Mouse (Mus musculus): ENCODE results near the gene Abl1. TPM values are rescaled to one million over a fixed set of nuclear protein-coding genes. Genes with fewer than 3 reads are reported as not detected.

The Abl1 gene
- polyA plus RNA-seq, 1 experiment from 2014 or later = 38.2 TPM

- Histone ChIP-seq H3K9ac (0 out of 2 replicates have a peak overlapping the region, but pooled peaks have one; percentile 29), H3K9me3 (no peaks in the 10 kb centered on the region), H3K27me3 (replicated peaks) (no peaks in the 10 kb centered on the region), H3K4me3 (no peak overlapping the region), H3K4me1 (peaks cover 50% of the 10 kb centered on the region), H3K36me3 (no peaks in the 10 kb centered on the region), H3K27ac (no peak overlapping the region), H3K4me2 (replicated peaks) (peak overlapping the region; percentile 20)
- ATAC-seq (ENCODE audit: low FRiP score, low read depth) = no peak
- 41% methylated on average over 7 of the region's 7 CpGs for WGBS
Observed at GRCm38 (mm10) chr2:31770781-31771441, 82.7 kb downstream of the Abl1 start.

GRCm38 (mm10) chr2:31776479-31776878 is 88.3 kb downstream of the Abl1 start:
- 97% methylated on average over 3 of the region's 3 CpGs for WGBS
- Histone ChIP-seq H3K4me2 (replicated peaks) (no peak overlapping the region), H3K36me3 (peaks cover 33% of the 10 kb centered on the region), H3K9me3 (no peaks in the 10 kb centered on the region), H3K4me1 (peaks cover 5% of the 10 kb centered on the region), H3K27me3 (replicated peaks) (no peaks in the 10 kb centered on the region), H3K27ac (no peak overlapping the region), H3K9ac (no peak overlapping the region), H3K4me3 (no peak overlapping the region)
- ATAC-seq (ENCODE audit: low FRiP score, low read depth) = no peak

GRCm38 (mm10) chr2:31779258-31779657 is 91.1 kb downstream of the Abl1 start:
- peaks cover 3% of the 10 kb centered on the region; the same call in 1 of the 2 replicates for H3K4me1 ChIP-seq
- no peak overlapping the region for H3K27ac ChIP-seq
- 92% methylated on average over 2 of the region's 2 CpGs for WGBS
- H3K9ac ChIP-seq = no peak overlapping the region
- no peak overlapping the region for H3K4me2 ChIP-seq (replicated peaks)
- no peaks in the 10 kb centered on the region for H3K27me3 ChIP-seq (replicated peaks)
- peaks cover 49% of the 10 kb centered on the region for H3K36me3 ChIP-seq
- H3K9me3 ChIP-seq = no peaks in the 10 kb centered on the region
- H3K4me3 ChIP-seq = no peak overlapping the region
- no peak for ATAC-seq (ENCODE audit: low FRiP score, low read depth)

GRCm38 (mm10) chr2:31782958-31783602 is 94.9 kb downstream of the Abl1 start:
- Histone ChIP-seq H3K27me3 (replicated peaks) (no peaks in the 10 kb centered on the region), H3K36me3 (peaks cover 76% of the 10 kb centered on the region), H3K4me2 (replicated peaks) (no peak overlapping the region), H3K4me1 (peaks cover 3% of the 10 kb centered on the region; the same call in 1 of the 2 replicates), H3K4me3 (no peak overlapping the region), H3K9me3 (no peaks in the 10 kb centered on the region), H3K9ac (no peak overlapping the region), H3K27ac (no peak overlapping the region)
- 69% methylated on average over 8 of the region's 8 CpGs for WGBS
- ATAC-seq (ENCODE audit: low FRiP score, low read depth) = no peak

- H3K27me3 ChIP-seq (replicated peaks) = no peaks in the 10 kb centered on the region
- no peak overlapping the region for H3K9ac ChIP-seq
- no peak overlapping the region for H3K27ac ChIP-seq
- 52% methylated on average over 9 of the region's 9 CpGs for WGBS
- H3K9me3 ChIP-seq = no peaks in the 10 kb centered on the region
- no peak overlapping the region for H3K4me3 ChIP-seq
- peaks cover 69% of the 10 kb centered on the region for H3K36me3 ChIP-seq
- no peak overlapping the region for H3K4me2 ChIP-seq (replicated peaks)
- no peak for ATAC-seq (ENCODE audit: low FRiP score, low read depth)
- H3K4me1 ChIP-seq = peaks cover 3% of the 10 kb centered on the region; the same call in 1 of the 2 replicates
Observed at GRCm38 (mm10) chr2:31785074-31785473, 96.9 kb downstream of the Abl1 start.

- Histone ChIP-seq H3K9me3 (no peaks in the 10 kb centered on the region), H3K27me3 (replicated peaks) (no peaks in the 10 kb centered on the region), H3K4me3 (no peak overlapping the region), H3K4me1 (no peaks in the 10 kb centered on the region), H3K36me3 (peaks cover 72% of the 10 kb centered on the region), H3K9ac (no peak overlapping the region), H3K4me2 (replicated peaks) (no peak overlapping the region), H3K27ac (no peak overlapping the region)
- WGBS = 22% methylated on average over 7 of the region's 7 CpGs
- ATAC-seq (ENCODE audit: low FRiP score, low read depth) = no peak
Observed at GRCm38 (mm10) chr2:31787029-31787428, 98.9 kb downstream of the Abl1 start.

GRCm38 (mm10) chr2:31788227-31788626 is 100.1 kb downstream of the Abl1 start:
- Histone ChIP-seq H3K4me2 (replicated peaks) (no peak overlapping the region), H3K27ac (no peak overlapping the region), H3K9ac (no peak overlapping the region), H3K9me3 (no peaks in the 10 kb centered on the region), H3K27me3 (replicated peaks) (no peaks in the 10 kb centered on the region), H3K4me1 (no peaks in the 10 kb centered on the region), H3K36me3 (peaks cover 77% of the 10 kb centered on the region), H3K4me3 (no peak overlapping the region)
- WGBS = 86% methylated on average over 3 of the region's 3 CpGs
- ATAC-seq (ENCODE audit: low FRiP score, low read depth) = no peak

- WGBS = 98% methylated on average over 2 of the region's 2 CpGs
- peaks cover 80% of the 10 kb centered on the region for H3K36me3 ChIP-seq
- ATAC-seq (ENCODE audit: low FRiP score, low read depth) = no peak
- no peaks in the 10 kb centered on the region for H3K9me3 ChIP-seq
- H3K4me2 ChIP-seq (replicated peaks) = no peak overlapping the region
- H3K27me3 ChIP-seq (replicated peaks) = no peaks in the 10 kb centered on the region
- H3K4me1 ChIP-seq = no peaks in the 10 kb centered on the region
- no peak overlapping the region for H3K9ac ChIP-seq
- H3K27ac ChIP-seq = no peak overlapping the region
- H3K4me3 ChIP-seq = no peak overlapping the region
Observed at GRCm38 (mm10) chr2:31789215-31789614, 101.0 kb downstream of the Abl1 start.

- Histone ChIP-seq H3K4me2 (replicated peaks) (no peak overlapping the region), H3K9me3 (no peaks in the 10 kb centered on the region), H3K27me3 (replicated peaks) (no peaks in the 10 kb centered on the region), H3K9ac (no peak overlapping the region), H3K36me3 (peaks cover 81% of the 10 kb centered on the region), H3K4me1 (no peaks in the 10 kb centered on the region), H3K27ac (no peak overlapping the region), H3K4me3 (no peak overlapping the region)
- no peak for ATAC-seq (ENCODE audit: low FRiP score, low read depth)
- 91% methylated on average over 13 of the region's 13 CpGs for WGBS
Observed at GRCm38 (mm10) chr2:31790728-31791251, 102.6 kb downstream of the Abl1 start.

GRCm38 (mm10) chr2:31791260-31791659 is 103.1 kb downstream of the Abl1 start:
- no peak for ATAC-seq (ENCODE audit: low FRiP score, low read depth)
- Histone ChIP-seq H3K9ac (no peak overlapping the region), H3K4me2 (replicated peaks) (no peak overlapping the region), H3K9me3 (no peaks in the 10 kb centered on the region), H3K36me3 (peaks cover 81% of the 10 kb centered on the region), H3K27ac (no peak overlapping the region), H3K4me3 (no peak overlapping the region), H3K27me3 (replicated peaks) (no peaks in the 10 kb centered on the region), H3K4me1 (no peaks in the 10 kb centered on the region)
- 93% methylated on average over 8 of the region's 8 CpGs for WGBS

GRCm38 (mm10) chr2:31792611-31793010 is 104.4 kb downstream of the Abl1 start:
- H3K4me3 ChIP-seq = no peak overlapping the region
- H3K9ac ChIP-seq = no peak overlapping the region
- no peak overlapping the region for H3K4me2 ChIP-seq (replicated peaks)
- no peak overlapping the region for H3K27ac ChIP-seq
- no peaks in the 10 kb centered on the region for H3K4me1 ChIP-seq
- H3K36me3 ChIP-seq = peaks cover 87% of the 10 kb centered on the region
- ATAC-seq (ENCODE audit: low FRiP score, low read depth) = no peak
- no peaks in the 10 kb centered on the region for H3K9me3 ChIP-seq
- 83% methylated on average over 6 of the region's 6 CpGs for WGBS
- no peaks in the 10 kb centered on the region for H3K27me3 ChIP-seq (replicated peaks)

GRCm38 (mm10) chr2:31796943-31797342 is 108.8 kb downstream of the Abl1 start:
- no peaks in the 10 kb centered on the region for H3K27me3 ChIP-seq (replicated peaks)
- H3K4me3 ChIP-seq = no peak overlapping the region
- no peak overlapping the region for H3K27ac ChIP-seq
- no peak overlapping the region for H3K4me2 ChIP-seq (replicated peaks)
- WGBS = 93% methylated on average over 3 of the region's 3 CpGs
- H3K9ac ChIP-seq = no peak overlapping the region
- peaks cover 99% of the 10 kb centered on the region for H3K36me3 ChIP-seq
- H3K9me3 ChIP-seq = no peaks in the 10 kb centered on the region
- no peaks in the 10 kb centered on the region for H3K4me1 ChIP-seq
- no peak for ATAC-seq (ENCODE audit: low FRiP score, low read depth)
